Mouse (Mus musculus) cerebellum, adult 8-10 months (tissue): ENCODE measurements around the gene Notch2.

ENCODE experiments used
- DNase-seq: peaks from one replicate; pipeline ENCODE4 v3.0.0; 2022

The Notch2 gene

DNA sequence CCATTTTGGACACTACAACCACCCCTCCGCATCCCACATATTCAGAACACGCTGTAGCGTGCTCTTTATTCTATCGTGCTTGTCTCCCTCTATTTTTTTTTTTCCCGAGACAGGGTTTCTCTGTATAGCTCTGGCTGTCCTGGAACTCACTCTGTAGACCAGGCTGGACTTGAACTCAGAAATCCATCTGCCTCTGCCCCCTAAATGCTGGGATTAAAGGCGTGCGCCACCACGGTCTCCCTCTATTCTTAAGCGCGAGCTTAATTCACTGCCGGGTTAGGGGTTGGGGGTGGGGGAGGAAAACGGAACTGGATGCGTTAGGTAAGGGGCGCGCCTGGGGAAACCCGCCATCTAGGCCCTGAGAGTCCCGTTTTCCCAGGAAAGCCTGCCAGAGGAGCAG, 147.0 kb downstream of the Notch2 start, which contains the start of gene Adam30:
Gene Adam30, plus strand, starts transcription at position 301 of the 400 bp plus-strand sequence.
- no peak for DNase-seq

DNA sequence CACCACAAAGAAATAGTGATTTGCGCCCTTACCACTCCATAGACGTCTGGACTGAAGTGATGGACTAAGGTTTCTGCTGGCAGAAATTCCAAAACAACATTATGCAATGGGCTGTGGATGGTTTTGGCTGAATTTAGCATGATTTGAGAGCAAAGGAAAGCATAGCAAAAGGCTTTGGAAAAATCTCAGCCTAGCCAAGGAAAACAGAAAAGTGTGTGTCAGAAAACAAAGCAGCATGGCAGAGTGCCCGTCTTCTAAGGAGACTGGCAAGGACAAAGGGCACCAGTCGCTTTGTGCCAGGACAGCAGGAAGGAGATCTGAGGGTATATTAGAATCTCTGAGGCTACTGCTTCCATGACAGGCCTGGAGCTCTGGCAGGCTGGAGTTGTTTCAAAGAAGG, 165.0 kb downstream of the Notch2 start:
- no peak for DNase-seq

DNA sequence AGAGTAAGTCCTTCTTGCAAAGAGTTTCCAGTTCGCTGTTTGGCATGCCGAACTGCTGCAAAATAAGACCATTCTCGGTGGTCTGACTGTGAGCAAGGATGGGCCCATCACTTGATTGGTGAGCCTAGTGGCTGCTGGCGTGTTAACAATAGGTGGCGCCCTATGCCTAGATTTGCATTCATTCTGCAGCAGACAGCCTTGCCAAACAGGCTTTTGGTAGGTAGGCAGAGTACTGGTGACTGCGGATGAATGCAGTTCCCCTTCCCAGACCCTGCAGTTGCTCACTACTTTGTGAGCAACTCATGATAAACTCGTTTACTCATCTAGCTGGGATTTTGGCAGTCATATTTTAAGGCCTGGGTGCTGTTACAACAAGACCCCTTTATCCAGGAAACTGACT, 167.5 kb downstream of the Notch2 start:
- DNase-seq, result peak; percentile 3

GRCm38 (mm10) chr3:98185163-98185714, 171.9 kb downstream of the Notch2 start:
- DNase-seq, result no peak

- DNase-seq, result no peak
These were observed 174.4 kb downstream of the Notch2 start for GRCm38 (mm10) chr3:98187777-98188176.

DNA sequence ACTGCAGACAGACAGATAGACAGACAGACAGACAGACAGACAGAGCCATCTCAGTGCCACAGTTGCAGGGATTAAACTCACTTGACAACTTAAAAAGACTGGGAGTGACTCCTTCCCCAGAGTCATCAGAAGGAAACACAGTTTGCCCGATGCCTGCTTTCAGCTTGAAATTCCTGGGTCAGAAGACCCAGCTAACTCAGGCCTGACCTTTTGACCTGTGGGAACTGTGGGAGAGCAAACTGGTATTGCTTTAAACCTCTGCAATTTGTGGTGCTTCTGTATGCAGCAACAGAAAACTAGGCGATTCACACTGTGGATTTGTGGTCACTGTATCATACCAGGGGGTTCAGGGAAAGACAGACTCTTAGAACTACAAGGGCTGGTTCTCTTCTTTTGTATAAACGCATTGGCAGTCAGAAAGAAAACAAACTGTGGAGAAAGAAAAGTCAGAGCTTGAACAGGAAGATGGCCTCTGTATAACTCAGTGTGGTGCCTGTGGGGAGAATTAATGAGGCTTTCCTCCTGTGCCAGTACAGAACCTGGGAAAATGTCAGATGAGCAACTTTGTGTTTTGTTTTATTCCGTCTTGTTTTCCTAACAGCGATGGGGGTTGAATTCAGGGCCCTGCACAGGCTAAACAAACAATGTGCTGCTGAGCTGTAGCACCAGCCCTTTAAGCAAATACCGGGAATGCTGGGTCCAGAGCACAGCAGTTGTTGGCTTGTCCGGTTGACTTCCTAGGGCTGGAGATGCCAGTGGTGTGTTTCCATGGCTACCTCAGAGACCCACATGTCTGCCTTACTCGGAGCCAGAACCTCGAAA, 184.6 kb downstream of the Notch2 start:
- DNase-seq, result peak; percentile 3

GRCm38 (mm10) chr3:98199747-98200146, 186.4 kb downstream of the Notch2 start:
- no peak for DNase-seq
